In the genomic region with DNA sequence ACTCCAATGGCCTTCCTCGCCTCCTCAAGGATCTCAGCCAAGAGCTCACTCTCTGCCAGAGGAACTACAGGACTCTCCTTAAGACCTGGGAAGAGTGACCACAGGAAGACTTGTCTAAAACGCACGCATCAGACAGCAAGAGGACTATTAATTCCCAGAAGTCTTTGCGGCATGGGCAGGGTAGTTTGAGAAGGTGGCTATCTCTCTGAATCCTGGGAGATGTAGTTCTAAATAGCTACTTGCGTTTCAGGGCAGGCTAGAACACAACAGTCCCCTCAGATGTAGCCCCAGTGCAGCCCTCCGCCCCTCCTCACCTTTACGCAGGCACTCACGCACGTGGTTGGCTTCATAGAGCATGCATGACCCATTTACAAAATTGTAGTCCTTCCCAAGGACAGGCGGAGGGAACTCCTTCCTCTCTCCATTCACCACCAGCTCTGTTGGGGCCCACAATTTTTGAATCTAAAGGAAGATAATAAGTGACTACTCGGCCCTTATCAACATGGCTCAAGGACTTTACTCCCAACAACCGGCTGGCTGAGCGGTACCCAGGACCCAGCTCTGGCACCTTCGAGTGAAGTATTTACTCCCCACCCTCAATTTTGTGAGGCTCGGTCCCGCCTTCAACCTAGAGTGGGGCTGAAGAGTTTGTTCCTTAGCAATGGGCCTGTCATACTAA, we compare ENCODE assay signal across 8 mouse cellular contexts. TPM values are rescaled to one million over a fixed set of nuclear protein-coding genes. Genes with fewer than 3 reads are reported as not detected.
DNase-seq lines count a peak whose midpoint lies in the region; ATAC-seq and TF ChIP-seq lines count a peak whose summit lies in the region.

No protein-coding gene starts in this region.

- H3K9me3 ChIP-seq in heart, embryonic 12.5 days (replicated peaks) = no peaks in the 10 kb centered on the region

- peak overlapping the region; percentile 24; the same call in 1 of the 2 replicates for H3K4me3 ChIP-seq in heart, embryonic 12.5 days
- peak overlapping the region; percentile 38 for H3K4me3 ChIP-seq in cortical plate, adult 2 months (ENCODE audit: insufficient read depth, low read length)
- H3K4me3 ChIP-seq in kidney, adult 2 months (ENCODE audit: insufficient read depth, low read depth, low read length) = peak overlapping the region; percentile 29; the same call in 1 of the 2 replicates

- WGBS in heart, embryonic 12.5 days = 57% methylated on average over 16 of the region's 16 CpGs
- WGBS in kidney, adult 2 months = 58% methylated on average over 16 of the region's 16 CpGs

- TF ChIP-seq CTCF in cortical plate, adult 2 months (IDR thresholded peaks at IDR 0.05; ENCODE audit: extremely low read depth, insufficient read depth, low read length) = no peak
- TF ChIP-seq CTCF in kidney, adult 2 months (conservative IDR thresholded peaks at IDR 0.05; ENCODE audit: insufficient read depth, insufficient read length, low read depth, low read length) = no peak

- no peaks in the 10 kb centered on the region for H3K27me3 ChIP-seq in heart, embryonic 12.5 days (replicated peaks)
- no peaks in the 10 kb centered on the region for H3K27me3 ChIP-seq in kidney, adult 2 months (replicated peaks; ENCODE audit: control insufficient read depth, insufficient read depth, low read length)

- H3K4me2 ChIP-seq in heart, embryonic 12.5 days = peak overlapping the region; percentile 51

- TF ChIP-seq POLR2A in cortical plate, adult 2 months (IDR thresholded peaks at IDR 0.05; ENCODE audit: extremely low read depth, insufficient read depth, low read length) = 0 out of 2 replicates have a peak, but pooled peaks have one; percentile 11
- TF ChIP-seq POLR2A in kidney, adult 2 months (IDR thresholded peaks at IDR 0.05; ENCODE audit: low read depth, low read length) = no peak

- intact Hi-C loops in heart, postnatal 14 days (cut with DNase I) = loop anchor here (2.0 kb wide), 1 partner anchor 47 kb away; no protein-coding TSS in a partner anchor

- H3K36me3 ChIP-seq in heart, embryonic 12.5 days = peaks cover 8% of the 10 kb centered on the region; the same call in 1 of the 2 replicates
- H3K36me3 ChIP-seq in kidney, adult 2 months (ENCODE audit: control insufficient read depth, insufficient read depth, low read length) = no peaks in the 10 kb centered on the region

- H3K27ac ChIP-seq in heart, embryonic 12.5 days (ENCODE audit: poor library complexity, severe bottlenecking) = no peak overlapping the region
- H3K27ac ChIP-seq in cortical plate, adult 2 months (ENCODE audit: insufficient read depth, low read length) = no peak overlapping the region
- peak overlapping the region; percentile 7; the same call in 1 of the 2 replicates for H3K27ac ChIP-seq in kidney, adult 2 months (ENCODE audit: insufficient read depth, low read depth, low read length)

- no peaks in the 10 kb centered on the region for H3K4me1 ChIP-seq in heart, embryonic 12.5 days (replicated peaks)
- no peaks in the 10 kb centered on the region for H3K4me1 ChIP-seq in cortical plate, adult 2 months (ENCODE audit: control insufficient read depth, insufficient read depth, low read length)
- no peaks in the 10 kb centered on the region; the same call in 1 of the 2 replicates for H3K4me1 ChIP-seq in kidney, adult 2 months (ENCODE audit: control insufficient read depth, insufficient read depth, low read length)

- DNase-seq in heart, postnatal 14 days = no peak
- DNase-seq in kidney, adult 2 months = peak; percentile 77
- DNase-seq in lung, postnatal 36 days = peak; percentile 67
- no peak for DNase-seq in right cerebral cortex, postnatal 4 days
- no peak for DNase-seq in Muller cell, postnatal 12 days (ENCODE audit: inconsistent ontology term)

- peak; percentile 54; the same call in 1 of the 2 replicates for ATAC-seq in heart, embryonic 12.5 days (ENCODE audit: insufficient number of reproducible peaks, low FRiP score)
- no peak for ATAC-seq in megakaryocyte progenitor cell, adult 5-6 weeks (replicated peaks; ENCODE audit: poor library complexity)

- peak overlapping the region; percentile 39; the same call in 1 of the 2 replicates for H3K9ac ChIP-seq in heart, embryonic 12.5 days

RNA-seq across cellular contexts. Expression of a gene that starts 6.2 kb away (rescaled TPM):
- polyA plus RNA-seq in heart, embryonic 12.5 days (2016; fragmentation: Nextera tagmentation; extraction: Ambion mirVana) = 0.87 TPM in 2 replicates
- not detected for total RNA-seq in heart, postnatal 14 days (2021)
- polyA plus RNA-seq in cortical plate, adult 2 months (2012; rRNA removed) = 0.11 and 0.13 TPM in 2 replicates
- polyA plus RNA-seq in kidney, adult 2 months (2012; rRNA removed) = 0.20 and 0.46 TPM in 2 replicates
- 0.07 TPM in 1 of 2 replicates, not detected in the other for total RNA-seq in megakaryocyte progenitor cell, adult 5-6 weeks (2015)
- not detected in 2 replicates for total RNA-seq in megakaryocyte progenitor cell, adult 5-6 weeks (2017)

RNA-seq across cellular contexts. Expression of a gene that starts 8.7 kb away (rescaled TPM):
- polyA plus RNA-seq in heart, embryonic 12.5 days (2016; fragmentation: Nextera tagmentation; extraction: Ambion mirVana) = 139 and 151 TPM in 2 replicates
- total RNA-seq in heart, postnatal 14 days (2021) = 10 to 100 TPM; 25.6 to 31.1 TPM
- polyA plus RNA-seq in cortical plate, adult 2 months (2012; rRNA removed) = 99.4 and 103 TPM in 2 replicates
- 104 and 112 TPM in 2 replicates for polyA plus RNA-seq in kidney, adult 2 months (2012; rRNA removed)
- total RNA-seq in megakaryocyte progenitor cell, adult 5-6 weeks (2015) = 20.7 and 21.5 TPM in 2 replicates
- total RNA-seq in megakaryocyte progenitor cell, adult 5-6 weeks (2017) = 29.6 and 35.2 TPM in 2 replicates

RNA-seq across cellular contexts. Expression of a gene that starts 11.2 kb away (rescaled TPM):
- polyA plus RNA-seq in heart, embryonic 12.5 days (2016; fragmentation: Nextera tagmentation; extraction: Ambion mirVana) = not detected in 2 replicates
- 1 to 10 TPM; 2.8 to 4.6 TPM for total RNA-seq in heart, postnatal 14 days (2021)
- 0.19 TPM in 1 of 2 replicates, not detected in the other for polyA plus RNA-seq in cortical plate, adult 2 months (2012; rRNA removed)
- polyA plus RNA-seq in kidney, adult 2 months (2012; rRNA removed) = 1.1 and 1.2 TPM in 2 replicates
- total RNA-seq in megakaryocyte progenitor cell, adult 5-6 weeks (2015) = not detected in 2 replicates
- not detected in 2 replicates for total RNA-seq in megakaryocyte progenitor cell, adult 5-6 weeks (2017)

RNA-seq across cellular contexts. Expression of a gene that starts 13.2 kb away (rescaled TPM):
- polyA plus RNA-seq in heart, embryonic 12.5 days (2016; fragmentation: Nextera tagmentation; extraction: Ambion mirVana) = 4.2 and 4.3 TPM in 2 replicates
- 1 to 10 TPM; 4.5 to 6.0 TPM for total RNA-seq in heart, postnatal 14 days (2021)
- polyA plus RNA-seq in cortical plate, adult 2 months (2012; rRNA removed) = 5.9 and 6.5 TPM in 2 replicates
- polyA plus RNA-seq in kidney, adult 2 months (2012; rRNA removed) = 6.0 and 6.1 TPM in 2 replicates
- total RNA-seq in megakaryocyte progenitor cell, adult 5-6 weeks (2015) = 18.6 and 22.4 TPM in 2 replicates
- 18.1 and 20.7 TPM in 2 replicates for total RNA-seq in megakaryocyte progenitor cell, adult 5-6 weeks (2017)

RNA-seq across cellular contexts. Expression of a gene that starts 15.7 kb away (rescaled TPM):
- polyA plus RNA-seq in heart, embryonic 12.5 days (2016; fragmentation: Nextera tagmentation; extraction: Ambion mirVana) = 4,047 and 4,171 TPM in 2 replicates
- total RNA-seq in heart, postnatal 14 days (2021) = 100 to 1,000 TPM; 231 to 265 TPM
- 588 and 637 TPM in 2 replicates for polyA plus RNA-seq in cortical plate, adult 2 months (2012; rRNA removed)
- polyA plus RNA-seq in kidney, adult 2 months (2012; rRNA removed) = 6,932 and 8,155 TPM in 2 replicates
- 1,479 and 1,608 TPM in 2 replicates for total RNA-seq in megakaryocyte progenitor cell, adult 5-6 weeks (2015)
- total RNA-seq in megakaryocyte progenitor cell, adult 5-6 weeks (2017) = 770 and 961 TPM in 2 replicates

Comparison
In these comparisons a context has a peak if more than half of its experiments do, and no peak if none do; other contexts are left out.
1. DNase-seq: peak in kidney, adult 2 months (single experiment) and lung, postnatal 36 days (single experiment); none in heart, postnatal 14 days (0 of 2), right cerebral cortex, postnatal 4 days (single experiment) and Muller cell, postnatal 12 days (single experiment).
2. Peak in every context shown above with its lines, with median percentiles within 50 percentile points of each other: H3K4me3 ChIP-seq.